Mouse (Mus musculus): ENCODE measurements around the gene Atad2b. TPM values are rescaled to one million over a fixed set of nuclear protein-coding genes. Genes with fewer than 3 reads are reported as not detected.

Gene Atad2b
- polyA plus RNA-seq, 1 experiment: 6.9 TPM

- no peak for DNase-seq (ENCODE audit: low read depth)
Observed at GRCm38 (mm10) chr12:5081480-5081879, 164.3 kb downstream of the Atad2b start.

GRCm38 (mm10) chr12:5084714-5085113 is 167.6 kb downstream of the Atad2b start:
- no peak for DNase-seq (ENCODE audit: low read depth)

- peak; percentile 42 for DNase-seq (ENCODE audit: low read depth)
Observed at GRCm38 (mm10) chr12:5087787-5088519, 170.8 kb downstream of the Atad2b start.

GRCm38 (mm10) chr12:5088639-5089038 is 171.5 kb downstream of the Atad2b start:
- DNase-seq (ENCODE audit: low read depth): no peak

Other genes with a start within 250 kb of the Atad2b start
- 0.54 and 0.69 TPM in 2 replicates for gene Fam228a, start 178.9 kb upstream of the Atad2b start, polyA plus RNA-seq (2012; rRNA removed)
- 1.0 and 2.1 TPM in 2 replicates for gene Pfn4, start 148.3 kb upstream of the Atad2b start, polyA plus RNA-seq (2012; rRNA removed)
- 1.4 TPM in 2 replicates for gene Fam228b, start 148.1 kb upstream of the Atad2b start, polyA plus RNA-seq (2012; rRNA removed)
- gene Sf3b6, start 99.8 kb upstream of the Atad2b start, polyA plus RNA-seq (2012; rRNA removed): 57.7 and 74.4 TPM in 2 replicates
- gene Fkbp1b, start 75.8 kb upstream of the Atad2b start, polyA plus RNA-seq (2012; rRNA removed): 13.0 and 16.6 TPM in 2 replicates
- gene Wdcp, start 74.0 kb upstream of the Atad2b start, polyA plus RNA-seq (2012; rRNA removed): 7.9 and 8.8 TPM in 2 replicates
- 0.72 and 1.1 TPM in 2 replicates for gene Mfsd2b, start 43.0 kb upstream of the Atad2b start, polyA plus RNA-seq (2012; rRNA removed)
- gene Ubxn2a, start 9.6 kb upstream of the Atad2b start, polyA plus RNA-seq (2012; rRNA removed): 9.4 and 10.2 TPM in 2 replicates

Data from gonadal fat pad, adult 2 months (tissue).